Mouse (Mus musculus) MEL (cell line): Measurements from ENCODE around the gene Slc39a11. TPM values are rescaled to one million over a fixed set of nuclear protein-coding genes. Genes with fewer than 3 reads are reported as not detected.
A peak's percentile ranks its signal among the peaks of the same experiment; 100 is the strongest.

Experiments used
- DNase-seq: peaks from one replicate; pipeline ENCODE4 v3.0.0; 2011; ENCODE audit warnings: low read depth, low spot score
- H3K27ac ChIP-seq: 2 replicates; pipeline ENCODE4 v1.5.1; 2012; ENCODE audit warnings: low read depth, mild to moderate bottlenecking, control low read depth, low read length, moderate library complexity; ENCODE audit not compliant: control insufficient read depth
- H3K27me3 ChIP-seq, 2 experiments: fragments of 150-350 bp in 1 of 2; sonication (generic) in 1 of 2; 2 replicates each; pipeline ENCODE4 v1.6.1; 2012; ENCODE audit warnings: low read length in 2 of 2, mild to moderate bottlenecking in 2 of 2, improper control_type of control experiment in 1 of 2, moderate library complexity in 1 of 2; ENCODE audit not compliant: insufficient read depth in 2 of 2, control insufficient read depth in 1 of 2
- H3K36me3 ChIP-seq, 2 experiments: 2 replicates each; pipeline ENCODE4 v1.6.1; 2012 to 2014; ENCODE audit warnings: low read length in 2 of 2, improper control_type of control experiment in 1 of 2, inconsistent platforms in 1 of 2, mild to moderate bottlenecking in 1 of 2; ENCODE audit not compliant: insufficient read depth in 2 of 2, control insufficient read depth in 1 of 2
- H3K4me1 ChIP-seq, 2 experiments: fragments of 150-350 bp in 1 of 2; sonication (generic) in 1 of 2; 2 replicates each; pipeline ENCODE4 v1.6.1; 2012; ENCODE audit warnings: low read length in 2 of 2, improper control_type of control experiment in 1 of 2, mild to moderate bottlenecking in 1 of 2; ENCODE audit not compliant: insufficient read depth in 2 of 2, control insufficient read depth in 1 of 2
- H3K4me3 ChIP-seq, 2 experiments: fragments of 150-350 bp in 1 of 2; sonication (generic) in 1 of 2; 2 replicates each; pipeline ENCODE4 v1.5.1; 2012; ENCODE audit warnings: low read depth in 2 of 2, low read length in 2 of 2, mild to moderate bottlenecking in 2 of 2, moderate library complexity in 2 of 2, control low read depth in 1 of 2, improper control_type of control experiment in 1 of 2; ENCODE audit not compliant: control insufficient read depth in 1 of 2, insufficient read depth in 1 of 2
- H3K79me2 ChIP-seq: 2 replicates; pipeline ENCODE4 v1.6.1; 2012; ENCODE audit warnings: mild to moderate bottlenecking, low read length, moderate library complexity; ENCODE audit not compliant: control insufficient read depth, poor library complexity, insufficient read depth
- H3K9ac ChIP-seq: 2 replicates; pipeline ENCODE4 v1.6.1; 2012; ENCODE audit warnings: low read depth, mild to moderate bottlenecking, control low read depth, low read length, moderate library complexity; ENCODE audit not compliant: control insufficient read depth, poor library complexity, severe bottlenecking
- H3K9me3 ChIP-seq: fragments of 150-350 bp; sonication (generic); replicated peaks from 2 replicates; pipeline ENCODE4 v1.6.1; 2012; ENCODE audit warnings: mild to moderate bottlenecking, low read length, improper control_type of control experiment, moderate library complexity; ENCODE audit not compliant: insufficient read depth
- CHD1 ChIP-seq: IDR thresholded peaks from 2 replicates; pipeline ENCODE4 v1.6.1; 2012; ENCODE audit warnings: low read depth, mild to moderate bottlenecking, inconsistent platforms, low read length, improper control_type of control experiment
- CHD2 ChIP-seq: IDR thresholded peaks from 2 replicates; pipeline ENCODE4 v1.6.1; 2011; ENCODE audit warnings: low read length, improper control_type of control experiment
- CTCF ChIP-seq, 3 experiments: IDR thresholded peaks in 2 of 3; conservative IDR thresholded peaks in 1 of 3; 2 replicates each; pipeline ENCODE4 v1.5.1; 2011 to 2012; ENCODE audit warnings: low read length in 3 of 3, low read depth in 2 of 3, mild to moderate bottlenecking in 2 of 3, improper control_type of control experiment in 1 of 3, inconsistent platforms in 1 of 3, mixed read lengths in 1 of 3, moderate library complexity in 1 of 3; ENCODE audit not compliant: control insufficient read depth in 1 of 3, insufficient read depth in 1 of 3, poor library complexity in 1 of 3, severe bottlenecking in 1 of 3
- E2F4 ChIP-seq: IDR thresholded peaks from 2 replicates; pipeline ENCODE4 v1.6.1; 2011; ENCODE audit warnings: low read depth, low read length, improper control_type of control experiment, borderline replicate concordance
- ELF1 ChIP-seq: IDR thresholded peaks from 2 replicates; pipeline ENCODE4 v1.6.1; 2014; ENCODE audit warnings: low read depth, mild to moderate bottlenecking, inconsistent platforms, low read length, improper control_type of control experiment, moderate library complexity
- EP300 ChIP-seq, 2 experiments: IDR thresholded peaks; 2 replicates each; pipeline ENCODE4 v1.6.1; 2011; ENCODE audit warnings: improper control_type of control experiment in 2 of 2, low read length in 2 of 2, low read depth in 1 of 2, mild to moderate bottlenecking in 1 of 2
- GABPA ChIP-seq: IDR thresholded peaks from 2 replicates; pipeline ENCODE4 v1.6.1; 2012; ENCODE audit warnings: low read depth, mild to moderate bottlenecking, inconsistent platforms, low read length, improper control_type of control experiment, moderate library complexity
- MXI1 ChIP-seq: IDR thresholded peaks from 2 replicates; pipeline ENCODE4 v1.6.1; 2011; ENCODE audit warnings: mild to moderate bottlenecking, low read depth, low read length, improper control_type of control experiment
- MYC ChIP-seq: IDR thresholded peaks from 2 replicates; pipeline ENCODE4 v1.6.1; 2011; ENCODE audit warnings: low read depth, mild to moderate bottlenecking, low read length, improper control_type of control experiment, moderate library complexity
- NRF1 ChIP-seq: IDR thresholded peaks from 2 replicates; pipeline ENCODE4 v1.6.1; 2014; ENCODE audit warnings: low read depth, mild to moderate bottlenecking, inconsistent platforms, low read length, improper control_type of control experiment, moderate library complexity; ENCODE audit not compliant: poor library complexity, insufficient read depth, severe bottlenecking
- POLR2AphosphoS2 ChIP-seq: IDR thresholded peaks from 2 replicates; pipeline ENCODE4 v1.6.1; 2011; ENCODE audit warnings: low read length, improper control_type of control experiment
- POLR2AphosphoS5 ChIP-seq: IDR thresholded peaks from 2 replicates; pipeline ENCODE4 v1.6.1; 2012; ENCODE audit warnings: low read depth, borderline replicate concordance, mild to moderate bottlenecking, inconsistent platforms, low read length, moderate library complexity, mixed read lengths
- RAD21 ChIP-seq: IDR thresholded peaks from 2 replicates; pipeline ENCODE4 v1.6.1; 2011; ENCODE audit warnings: mild to moderate bottlenecking, low read depth, low read length, improper control_type of control experiment
- RCOR1 ChIP-seq: IDR thresholded peaks from 2 replicates; pipeline ENCODE4 v1.6.1; 2012; ENCODE audit warnings: low read depth, mild to moderate bottlenecking, inconsistent platforms, low read length, improper control_type of control experiment
- SIN3A ChIP-seq: IDR thresholded peaks from 2 replicates; pipeline ENCODE4 v1.6.1; 2012; ENCODE audit warnings: low read length, improper control_type of control experiment, inconsistent platforms
- TAL1 ChIP-seq: IDR thresholded peaks from 2 replicates; pipeline ENCODE4 v1.6.1; 2012; ENCODE audit warnings: mild to moderate bottlenecking, inconsistent platforms, low read length, moderate library complexity, mixed read lengths
- TBP ChIP-seq: IDR thresholded peaks from 2 replicates; pipeline ENCODE4 v1.8.0; 2011; ENCODE audit warnings: low read depth, low read length, improper control_type of control experiment
- TCF12 ChIP-seq: IDR thresholded peaks from 2 replicates; pipeline ENCODE4 v1.6.1; 2014; ENCODE audit warnings: low read depth, mild to moderate bottlenecking, inconsistent platforms, low read length, improper control_type of control experiment, moderate library complexity
- USF1 ChIP-seq: IDR thresholded peaks from 2 replicates; pipeline ENCODE4 v1.6.1; 2014; ENCODE audit warnings: low read depth, mild to moderate bottlenecking, inconsistent platforms, low read length, improper control_type of control experiment, moderate library complexity
- ZC3H11A ChIP-seq: IDR thresholded peaks from 2 replicates; pipeline ENCODE4 v1.6.1; 2012; ENCODE audit warnings: low read depth, mild to moderate bottlenecking, inconsistent platforms, low read length, improper control_type of control experiment
- ZKSCAN1 ChIP-seq: IDR thresholded peaks from 2 replicates; pipeline ENCODE4 v1.6.1; 2012; ENCODE audit warnings: low read depth, mild to moderate bottlenecking, inconsistent platforms, low read length, improper control_type of control experiment, moderate library complexity
- ZMIZ1 ChIP-seq: IDR thresholded peaks from 2 replicates; pipeline ENCODE4 v1.6.1; 2012; ENCODE audit warnings: low read depth, mild to moderate bottlenecking, inconsistent platforms, low read length, improper control_type of control experiment, moderate library complexity
- ZNF384 ChIP-seq: IDR thresholded peaks from 2 replicates; pipeline ENCODE4 v1.6.1; 2012; ENCODE audit warnings: low read depth, mild to moderate bottlenecking, inconsistent platforms, low read length, improper control_type of control experiment
- polyA plus RNA-seq, 2 experiments: library from polyadenylated mRNA; stranded (reverse) in 1 of 2; unstranded in 1 of 2; fragments of >175 nt in 1 of 2; fragments of >200 nt in 1 of 2; gene quantifications; 2 replicates each; pipeline versions ENCODE4 v1.2.1 to v1.2.4; 2012; ENCODE audit warnings: low replicate concordance in 2 of 2, low read depth in 1 of 2; ENCODE audit not compliant: insufficient read length in 2 of 2, insufficient read depth in 1 of 2, missing spikeins in 1 of 2
- total RNA-seq: library from RNA; depleted of rRNA; stranded (reverse); fragments of 300-350 nt; gene quantifications from 2 replicates; pipeline ENCODE4 v1.2.3, GENCODE M21; 2012

The Slc39a11 gene
- total and polyA plus RNA-seq, 3 experiments, result 34.2 to 45.6 TPM; not detected in 1

- Histone ChIP-seq H3K27me3 (no peaks in the 10 kb centered on the region), H3K4me1 (peaks cover 2 to 16% of the 10 kb centered on the region in 2 experiments; a peak in 3 of 4 replicates), H3K79me2 (no peaks in the 10 kb centered on the region), H3K9ac (no peak overlapping the region), H3K27ac (no peak overlapping the region), H3K9me3 (no peaks in the 10 kb centered on the region), H3K36me3 (peaks cover 0 to 7% of the 10 kb centered on the region in 2 experiments; a peak in 2 of 4 replicates), H3K4me3 (no peak overlapping the region)
- no peak for TF ChIP-seq POLR2AphosphoS2
- 0 out of 2 replicates have a peak, but pooled peaks have one; percentile 10 for TF ChIP-seq ZNF384
- DNase-seq, result no peak
Measured at GRCm38 (mm10) chr11:113473998-113474534, 175.8 kb downstream of the Slc39a11 start.

- no peaks in the 10 kb centered on the region for H3K9me3 ChIP-seq
- H3K9ac ChIP-seq, result no peak overlapping the region
- H3K4me1 ChIP-seq, result peaks cover 2 to 16% of the 10 kb centered on the region in 2 experiments; a peak in 3 of 4 replicates
- no peak for DNase-seq
- H3K36me3 ChIP-seq, result peaks cover 0 to 7% of the 10 kb centered on the region in 2 experiments; a peak in 2 of 4 replicates
- TF ChIP-seq E2F4 (no peak), POLR2AphosphoS5 (no peak), NRF1 (no peak), POLR2AphosphoS2 (no peak), TAL1 (no peak), MXI1 (no peak), ZKSCAN1 (no peak), GABPA (no peak), ELF1 (no peak), TBP (no peak)
- no peaks in the 10 kb centered on the region for H3K79me2 ChIP-seq
- no peak overlapping the region for H3K4me3 ChIP-seq
- no peaks in the 10 kb centered on the region for H3K27me3 ChIP-seq
- no peak overlapping the region for H3K27ac ChIP-seq
Measured at GRCm38 (mm10) chr11:113471936-113472335, 177.9 kb downstream of the Slc39a11 start.

- Histone ChIP-seq H3K4me3 (no peak overlapping the region), H3K27me3 (no peaks in the 10 kb centered on the region), H3K9ac (no peak overlapping the region), H3K79me2 (no peaks in the 10 kb centered on the region), H3K36me3 (peaks cover 0 to 7% of the 10 kb centered on the region in 2 experiments; a peak in 2 of 4 replicates), H3K9me3 (no peaks in the 10 kb centered on the region), H3K4me1 (peaks cover 2 to 16% of the 10 kb centered on the region in 2 experiments; a peak in 3 of 4 replicates), H3K27ac (peak overlapping the region; percentile 17; the same call in 1 of the 2 replicates)
- DNase-seq, result peak; percentile 72
- TF ChIP-seq POLR2AphosphoS2 (no peak), TCF12 (no peak), ZC3H11A (no peak), CHD2 (no peak), MYC (no peak), ZMIZ1 (no peak), CTCF (IDR thresholded peaks at IDR 0.05 in 2 of 3, conservative IDR thresholded peaks at IDR 0.05 in 1 of 3; ENCODE audit: control insufficient read depth in 1 of 3, insufficient read depth in 1 of 3, low read depth in 2 of 3, low read length in 3 of 3, poor library complexity in 1 of 3, severe bottlenecking in 1 of 3) (peak in 2 of 3 experiments; percentile 20 to 21; a peak in 2 of 6 replicates), NRF1 (no peak), RAD21 (no peak), SIN3A (no peak), EP300 (IDR thresholded peaks at IDR 0.05; ENCODE audit: low read depth in 1 of 2, low read length in 2 of 2) (peak in 1 of 2 experiments; percentile 48; a peak in 1 of 4 replicates), USF1 (no peak), ZNF384 (peak; percentile 93), RCOR1 (no peak), TBP (no peak), CHD1 (no peak)
Measured at GRCm38 (mm10) chr11:113469919-113470785, 179.7 kb downstream of the Slc39a11 start.
